In the genomic region with DNA sequence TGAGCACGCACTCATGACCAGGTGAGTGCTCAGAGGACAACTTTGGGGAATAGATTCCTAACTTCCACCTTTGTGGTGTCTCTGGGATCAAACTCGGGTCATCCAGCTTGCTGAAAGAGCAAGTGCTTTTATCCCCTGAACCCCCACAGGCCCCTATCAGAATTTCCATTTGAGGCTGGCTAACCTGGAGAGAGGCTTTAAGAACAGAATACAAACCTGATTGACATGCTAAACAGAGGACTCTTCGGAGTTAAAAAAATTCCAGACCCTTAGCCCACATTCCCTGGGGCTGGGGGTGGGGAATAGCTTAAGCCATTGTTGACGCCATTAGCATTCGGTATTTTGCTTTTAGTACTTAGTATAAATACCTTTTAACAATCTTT, we compare ENCODE assay signal across 9 mouse cellular contexts. TPM values are rescaled to one million over a fixed set of nuclear protein-coding genes. Genes with fewer than 3 reads are reported as not detected.
DNase-seq lines count a peak whose midpoint lies in the region; ATAC-seq and TF ChIP-seq lines count a peak whose summit lies in the region.
"Had no signal": no experiment of that assay in that cellular context is flagged by ENCODE, and none has a peak within 500 bp of the region (broad histone marks: within the 10 kb centered on the region; RNA-seq: fewer than 3 reads in every experiment).

No protein-coding gene starts in this region.

- no peaks in the 10 kb centered on the region for H3K27me3 ChIP-seq in lung, postnatal 0 days (replicated peaks; ENCODE audit: insufficient read depth, low read length)
- H3K27me3 ChIP-seq in limb, embryonic 12.5 days = no peaks in the 10 kb centered on the region
- no peaks in the 10 kb centered on the region for H3K27me3 ChIP-seq in stomach, embryonic 14.5 days (ENCODE audit: control insufficient read depth, insufficient read depth, low read length)

- peak overlapping the region; percentile 70 for H3K27ac ChIP-seq in lung, postnatal 0 days (ENCODE audit: low read length)
- H3K27ac ChIP-seq in embryonic fibroblast, embryonic 13.5 days (ENCODE audit: insufficient read depth, low read length) = 0 out of 2 replicates have a peak overlapping the region, but pooled peaks have one; percentile 15
- H3K27ac ChIP-seq in limb, embryonic 12.5 days = peak overlapping the region; percentile 72; the same call in 1 of the 2 replicates
- no peak overlapping the region for H3K27ac ChIP-seq in stomach, embryonic 14.5 days (ENCODE audit: low read length)

- H3K4me3 ChIP-seq in lung, postnatal 0 days (ENCODE audit: low read depth, low read length) = no peak overlapping the region
- H3K4me3 ChIP-seq in embryonic fibroblast, embryonic 13.5 days (ENCODE audit: insufficient read depth, low read length) = peak overlapping the region; percentile 96
- peak overlapping the region; percentile 85 for H3K4me3 ChIP-seq in limb, embryonic 12.5 days (replicated peaks)
- peak overlapping the region; percentile 77; the same call in 1 of the 2 replicates for H3K4me3 ChIP-seq in stomach, embryonic 14.5 days (ENCODE audit: low read depth, low read length)

- no peak for TF ChIP-seq CTCF in lung, postnatal 0 days (IDR thresholded peaks at IDR 0.05)
- no peak for TF ChIP-seq CTCF in embryonic fibroblast, embryonic 13.5 days (IDR thresholded peaks at IDR 0.05; ENCODE audit: borderline replicate concordance, insufficient read depth, low read length)

- no peak for TF ChIP-seq EP300 in lung, postnatal 0 days (IDR thresholded peaks at IDR 0.05)

- peak overlapping the region; percentile 64; the same call in 1 of the 2 replicates for H3K4me2 ChIP-seq in lung, postnatal 0 days (replicated peaks; ENCODE audit: low read depth, low read length)
- H3K4me2 ChIP-seq in limb, embryonic 12.5 days = peak overlapping the region; percentile 64
- peak overlapping the region; percentile 66 for H3K4me2 ChIP-seq in stomach, embryonic 14.5 days (replicated peaks; ENCODE audit: low read depth, low read length)

- no peak overlapping the region for H3K9ac ChIP-seq in lung, postnatal 0 days (replicated peaks; ENCODE audit: low read depth)
- peak overlapping the region; percentile 63; the same call in 1 of the 2 replicates for H3K9ac ChIP-seq in limb, embryonic 12.5 days (replicated peaks)
- peak overlapping the region; percentile 55; the same call in 1 of the 2 replicates for H3K9ac ChIP-seq in stomach, embryonic 14.5 days (replicated peaks; ENCODE audit: low read depth, low read length)

- no peaks in the 10 kb centered on the region for H3K36me3 ChIP-seq in lung, postnatal 0 days (ENCODE audit: insufficient read depth, low read length)
- peaks cover 1% of the 10 kb centered on the region; the same call in 1 of the 2 replicates for H3K36me3 ChIP-seq in limb, embryonic 12.5 days
- no peaks in the 10 kb centered on the region for H3K36me3 ChIP-seq in stomach, embryonic 14.5 days (ENCODE audit: control insufficient read depth, insufficient read depth, low read length)

- 36% methylated on average over 5 of the region's 5 CpGs for WGBS in lung, postnatal 0 days
- WGBS in limb, embryonic 12.5 days = 35% methylated on average over 5 of the region's 5 CpGs
- WGBS in stomach, embryonic 14.5 days = 38% methylated on average over 5 of the region's 5 CpGs

- no peak for TF ChIP-seq POLR2A in embryonic fibroblast, embryonic 13.5 days (IDR thresholded peaks at IDR 0.05; ENCODE audit: low read depth, low read length)

- H3K4me1 ChIP-seq in lung, postnatal 0 days (ENCODE audit: insufficient read depth, low read depth, low read length) = peaks cover 11% of the 10 kb centered on the region; the same call in 1 of the 2 replicates
- H3K4me1 ChIP-seq in embryonic fibroblast, embryonic 13.5 days (ENCODE audit: control insufficient read depth, insufficient read depth, low read length) = peaks cover 4% of the 10 kb centered on the region; the same call in 1 of the 2 replicates
- H3K4me1 ChIP-seq in limb, embryonic 12.5 days (replicated peaks) = peaks cover 18% of the 10 kb centered on the region
- H3K4me1 ChIP-seq in stomach, embryonic 14.5 days (ENCODE audit: control insufficient read depth, insufficient read depth, low read length) = peaks cover 6% of the 10 kb centered on the region; the same call in 1 of the 2 replicates

- no peaks in the 10 kb centered on the region for H3K9me3 ChIP-seq in lung, postnatal 0 days (ENCODE audit: low read length)
- H3K9me3 ChIP-seq in limb, embryonic 12.5 days = no peaks in the 10 kb centered on the region
- H3K9me3 ChIP-seq in stomach, embryonic 14.5 days (ENCODE audit: control insufficient read depth, low read depth, low read length) = no peaks in the 10 kb centered on the region

- no peak for DNase-seq in lung, postnatal 0 days (ENCODE audit: low spot score)
- no peak for DNase-seq in lung, postnatal 14 days
- DNase-seq in adrenal gland, adult 8-10 months = no peak
- no peak for DNase-seq in right cerebral cortex, postnatal 4 days
- no peak for DNase-seq in left cerebral cortex, adult 18-20 months (ENCODE audit: low spot score in 2 of 2)

- ATAC-seq in lung, postnatal 0 days = no peak
- ATAC-seq in limb, embryonic 12.5 days (ENCODE audit: insufficient number of reproducible peaks, insufficient read depth, low FRiP score, low TSS enrichment, low read depth) = no peak
- no peak for ATAC-seq in stomach, embryonic 14.5 days (ENCODE audit: insufficient number of reproducible peaks, insufficient read depth, low FRiP score, low read depth)

RNA-seq across cellular contexts. Expression of gene Kat7, which starts 1.4 kb away (rescaled TPM):
- 30.7 and 33.5 TPM in 2 replicates for polyA plus RNA-seq in lung, postnatal 0 days (2015; fragmentation: Nextera tagmentation; extraction: Ambion mirVana)
- 56.1 and 58.4 TPM in 2 replicates for polyA plus RNA-seq in embryonic fibroblast, embryonic 13.5 days (2011; ENCODE audit: insufficient read length, low read depth, missing spikeins)
- 77.7 and 79.4 TPM in 2 replicates for polyA plus RNA-seq in limb, embryonic 12.5 days (2016; fragmentation: Nextera tagmentation; extraction: Ambion mirVana)
- 60.8 and 63.1 TPM in 2 replicates for polyA plus RNA-seq in stomach, embryonic 14.5 days (2014; fragmentation: Nextera tagmentation; extraction: Ambion mirVana)
- 10 to 100 TPM; 50.4 to 86.8 (median 73.7) TPM for total RNA-seq in adrenal gland, adult 8-10 months (2022)
- 10 to 100 TPM; 75.7 to 81.8 TPM for total RNA-seq in left cerebral cortex, adult 18-20 months (2021)

RNA-seq across cellular contexts. Expression of gene Fam117a, which starts 25.4 kb away (rescaled TPM):
- polyA plus RNA-seq in lung, postnatal 0 days (2015; fragmentation: Nextera tagmentation; extraction: Ambion mirVana) = 20.4 and 21.6 TPM in 2 replicates
- polyA plus RNA-seq in embryonic fibroblast, embryonic 13.5 days (2011; ENCODE audit: insufficient read length, low read depth, missing spikeins) = 7.0 and 8.4 TPM in 2 replicates
- polyA plus RNA-seq in limb, embryonic 12.5 days (2016; fragmentation: Nextera tagmentation; extraction: Ambion mirVana) = 19.2 and 20.9 TPM in 2 replicates
- 14.3 and 15.7 TPM in 2 replicates for polyA plus RNA-seq in stomach, embryonic 14.5 days (2014; fragmentation: Nextera tagmentation; extraction: Ambion mirVana)
- total RNA-seq in adrenal gland, adult 8-10 months (2022) = 10 to 100 TPM; 14.7 to 21.4 (median 18.0) TPM
- 1 to 10 TPM; 3.5 to 4.3 TPM for total RNA-seq in left cerebral cortex, adult 18-20 months (2021)

RNA-seq across cellular contexts. Expression of gene Tac4, which starts 50.1 kb away (rescaled TPM):
- polyA plus RNA-seq in lung, postnatal 0 days (2015; fragmentation: Nextera tagmentation; extraction: Ambion mirVana) = 0.18 and 0.25 TPM in 2 replicates
- not detected in 2 replicates for polyA plus RNA-seq in embryonic fibroblast, embryonic 13.5 days (2011; ENCODE audit: insufficient read length, low read depth, missing spikeins)
- not detected in 2 replicates for polyA plus RNA-seq in limb, embryonic 12.5 days (2016; fragmentation: Nextera tagmentation; extraction: Ambion mirVana)
- 0.48 TPM in 1 of 2 replicates, not detected in the other for polyA plus RNA-seq in stomach, embryonic 14.5 days (2014; fragmentation: Nextera tagmentation; extraction: Ambion mirVana)
- not detected for total RNA-seq in adrenal gland, adult 8-10 months (2022)
- total RNA-seq in left cerebral cortex, adult 18-20 months (2021) = not detected
- total RNA-seq: hematopoietic stem cell, adult 5-6 weeks had no signal
